Mouse (Mus musculus) G1E (cell line): ENCODE measurements around the gene Rps25. TPM values are rescaled to one million over a fixed set of nuclear protein-coding genes. Genes with fewer than 3 reads are reported as not detected.
"Not testable (repeated sequence)": the region's sequence is repeated elsewhere in the genome, so short reads cannot be mapped to it uniquely, and the experiment has no call there.

Source experiments
- ATAC-seq: 2 replicates; pipeline ENCODE4 v1.8.0; 2016; ENCODE audit warnings: mild to moderate bottlenecking; ENCODE audit not compliant: insufficient number of reproducible peaks, poor library complexity, low FRiP score, severe bottlenecking; ENCODE audit errors: extremely low read depth
- DNase-seq: peaks from one replicate; pipeline ENCODE4 v3.0.0; 2012; ENCODE audit warnings: low spot score
- H3K27me3 ChIP-seq: 2 replicates; pipeline ENCODE4 v1.6.1; 2012; ENCODE audit warnings: mild to moderate bottlenecking, low read length, inconsistent platforms; ENCODE audit not compliant: insufficient read depth
- H3K36me3 ChIP-seq: replicated peaks from 2 replicates; pipeline ENCODE3; 2012; ENCODE audit warnings: mild to moderate bottlenecking, inconsistent platforms
- H3K4me1 ChIP-seq: 2 replicates; pipeline ENCODE4 v1.6.1; 2012; ENCODE audit warnings: low read depth, low read length, inconsistent platforms, mixed read lengths; ENCODE audit not compliant: insufficient read depth
- H3K4me3 ChIP-seq: 2 replicates; pipeline ENCODE4 v1.5.1; 2012; ENCODE audit warnings: low read depth, mild to moderate bottlenecking, inconsistent platforms, low read length, moderate library complexity, mixed read lengths
- H3K9me3 ChIP-seq: replicated peaks from 2 replicates; pipeline ENCODE4 v1.6.1; 2012; ENCODE audit warnings: inconsistent platforms
- CTCF ChIP-seq: IDR thresholded peaks from 2 replicates; pipeline ENCODE4 v1.5.1; 2012; ENCODE audit warnings: low read depth, low read length, inconsistent platforms, mixed read lengths
- GATA1 ChIP-seq: IDR thresholded peaks from 2 replicates; pipeline ENCODE4 v1.6.1; 2012; ENCODE audit warnings: borderline replicate concordance, low read length, inconsistent platforms, mixed read lengths
- GATA2 ChIP-seq: IDR thresholded peaks from 2 replicates; pipeline ENCODE4 v1.6.1; 2012; ENCODE audit warnings: low read depth, low read length, inconsistent platforms, borderline replicate concordance
- POLR2AphosphoS5 ChIP-seq: IDR thresholded peaks from 2 replicates; pipeline ENCODE4 v1.6.1; 2012; ENCODE audit warnings: low read depth, low read length, inconsistent platforms; ENCODE audit not compliant: insufficient replicate concordance
- TAL1 ChIP-seq: conservative IDR thresholded peaks from 2 replicates; pipeline ENCODE4 v1.6.1; 2012; ENCODE audit warnings: low read depth, low read length, inconsistent platforms, mixed read lengths
- polyA plus RNA-seq: library from polyadenylated mRNA; stranded (reverse); fragments of >175 nt; gene quantifications from 2 replicates; pipeline ENCODE4 v1.2.3, GENCODE M21; 2012
- total RNA-seq, 2 experiments: library from RNA; stranded (forward) in 1 of 2; stranded (reverse) in 1 of 2; fragments of 200-1000 nt in 1 of 2; fragments of >200 nt in 1 of 2; fragmentation: Nextera tagmentation in 1 of 2; gene quantifications; 2 replicates each; pipeline ENCODE4 v1.2.3; 2014 to 2017

The Rps25 gene
- total and polyA plus RNA-seq, 3 experiments = 230 to 2,521 (median 661) TPM

DNA sequence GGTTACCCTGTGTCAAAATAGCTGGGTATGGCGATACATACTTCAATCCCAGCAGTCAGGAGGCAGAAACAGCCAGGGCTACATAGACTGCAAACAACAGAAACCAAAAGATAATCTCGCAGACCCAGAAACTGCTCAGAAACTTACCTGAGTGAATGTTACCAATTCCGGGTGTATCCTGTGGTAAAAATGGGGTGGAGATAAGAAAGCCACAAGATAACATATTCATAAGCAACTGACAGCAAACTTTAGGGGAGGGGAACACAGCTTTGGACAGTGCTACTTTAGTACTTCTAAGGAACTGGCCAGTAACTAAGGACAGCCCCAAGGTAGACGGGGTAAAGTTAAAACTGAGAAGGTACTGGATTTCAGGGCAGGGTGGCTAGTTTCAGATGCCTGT is 5.4 kb downstream of the Rps25 start:
- no peaks in the 10 kb centered on the region for H3K27me3 ChIP-seq
- peaks cover 76% of the 10 kb centered on the region for H3K36me3 ChIP-seq
- H3K4me3 ChIP-seq = no peak overlapping the region; the same call in 1 of the 2 replicates
- DNase-seq (peak; percentile 44), ATAC-seq (peak; percentile 24)
- H3K9me3 ChIP-seq = no peaks in the 10 kb centered on the region
- TF ChIP-seq TAL1 (peak; percentile 30; the same call in 1 of the 2 replicates), GATA1 (no peak), GATA2 (no peak)
- H3K4me1 ChIP-seq = peaks cover 60% of the 10 kb centered on the region

GRCm38 (mm10) chr9:44412781-44413180 is 5.8 kb downstream of the Rps25 start:
- Histone ChIP-seq H3K27me3 (no peaks in the 10 kb centered on the region), H3K4me1 (peaks cover 62% of the 10 kb centered on the region), H3K9me3 (no peaks in the 10 kb centered on the region), H3K36me3 (peaks cover 76% of the 10 kb centered on the region), H3K4me3 (peak overlapping the region; percentile 22; the same call in 1 of the 2 replicates)
- ATAC-seq (no peak), DNase-seq (no peak)
- no peak for TF ChIP-seq CTCF
- TF ChIP-seq GATA1 = no peak

- no peak for ATAC-seq
- Histone ChIP-seq H3K36me3 (peaks cover 40% of the 10 kb centered on the region), H3K4me3 (peak overlapping the region; percentile 99), H3K9me3 (peaks cover 3% of the 10 kb centered on the region; the same call in 1 of the 2 replicates), H3K4me1 (peaks cover 53% of the 10 kb centered on the region), H3K27me3 (no peaks in the 10 kb centered on the region; the same call in 1 of the 2 replicates)
- TF ChIP-seq POLR2AphosphoS5 = no peak
- no peak for TF ChIP-seq TAL1
- TF ChIP-seq GATA2 = no peak
- no peak for TF ChIP-seq CTCF
- TF ChIP-seq GATA1 = no peak
- DNase-seq = no peak
Observed at GRCm38 (mm10) chr9:44417156-44417891, 10.4 kb downstream of the Rps25 start.

DNA sequence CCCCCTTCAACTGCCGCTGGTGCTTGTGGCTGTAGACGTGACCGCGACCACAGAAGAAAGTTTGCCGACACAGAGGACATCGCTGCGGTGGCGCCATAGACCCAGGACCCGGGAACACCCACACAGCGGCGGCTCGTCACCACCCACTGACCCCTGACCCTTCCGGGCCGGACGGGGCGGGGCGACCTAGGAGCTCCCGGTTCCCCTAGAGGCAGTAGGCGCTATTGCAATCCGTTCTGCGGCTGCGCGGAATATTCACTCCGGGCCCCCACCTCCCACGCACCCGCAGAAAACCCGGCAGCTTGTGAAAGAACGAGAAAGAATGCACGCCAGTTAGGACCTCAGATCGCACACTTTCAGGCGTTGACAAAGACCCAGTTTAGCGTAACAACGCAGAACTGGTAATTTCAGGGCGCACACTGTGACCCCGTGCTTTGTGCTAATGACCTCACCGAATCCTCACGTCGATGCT is 11.0 kb downstream of the Rps25 start:
- TF ChIP-seq POLR2AphosphoS5 (no peak), GATA2 (no peak), GATA1 (no peak), CTCF (peak; percentile 34)
- ATAC-seq = peak; percentile 80
- Histone ChIP-seq H3K36me3 (peaks cover 34% of the 10 kb centered on the region), H3K9me3 (peaks cover 3% of the 10 kb centered on the region; the same call in 1 of the 2 replicates), H3K4me3 (peak overlapping the region; percentile 99), H3K27me3 (no peaks in the 10 kb centered on the region; the same call in 1 of the 2 replicates), H3K4me1 (peaks cover 47% of the 10 kb centered on the region)
- DNase-seq = peak; percentile 74

GRCm38 (mm10) chr9:44418519-44419385 is 11.8 kb downstream of the Rps25 start, which contains the start of gene Ccdc84:
TSS of gene Ccdc84 (minus strand) at chr9:44418569.
- H3K9me3 ChIP-seq = peaks cover 3% of the 10 kb centered on the region; the same call in 1 of the 2 replicates
- H3K4me1 ChIP-seq = peaks cover 42% of the 10 kb centered on the region
- H3K27me3 ChIP-seq = peaks cover under 1% of the 10 kb centered on the region; the same call in 1 of the 2 replicates
- DNase-seq (no peak), ATAC-seq (no peak)
- H3K4me3 ChIP-seq = peak within 1 kb of the TSS; percentile 99
- H3K36me3 ChIP-seq = peaks cover 26% of the 10 kb centered on the region
- no peak for TF ChIP-seq TAL1
- no peak for TF ChIP-seq CTCF
- no peak for TF ChIP-seq POLR2AphosphoS5
- TF ChIP-seq GATA1 = no peak
- no peak for TF ChIP-seq GATA2

GRCm38 (mm10) chr9:44419730-44420129 is 12.8 kb downstream of the Rps25 start:
- H3K4me3 ChIP-seq, H3K9me3 ChIP-seq, H3K27me3 ChIP-seq, ATAC-seq, DNase-seq: not testable (repeated sequence)
- Histone ChIP-seq H3K4me1 (peaks cover 36% of the 10 kb centered on the region), H3K36me3 (peaks cover 16% of the 10 kb centered on the region)
